Mouse (Mus musculus): ENCODE data around the gene Grk1.

Gene Grk1

GRCm38 (mm10) chr8:13404666-13405131 lies at the start of gene Grk1:
Gene Grk1, plus strand, starts transcription at chr8:13405081.
- no peak for DNase-seq

- no peak for DNase-seq
Observed at GRCm38 (mm10) chr8:13356221-13356620, 48.7 kb upstream of the Grk1 start.

DNA sequence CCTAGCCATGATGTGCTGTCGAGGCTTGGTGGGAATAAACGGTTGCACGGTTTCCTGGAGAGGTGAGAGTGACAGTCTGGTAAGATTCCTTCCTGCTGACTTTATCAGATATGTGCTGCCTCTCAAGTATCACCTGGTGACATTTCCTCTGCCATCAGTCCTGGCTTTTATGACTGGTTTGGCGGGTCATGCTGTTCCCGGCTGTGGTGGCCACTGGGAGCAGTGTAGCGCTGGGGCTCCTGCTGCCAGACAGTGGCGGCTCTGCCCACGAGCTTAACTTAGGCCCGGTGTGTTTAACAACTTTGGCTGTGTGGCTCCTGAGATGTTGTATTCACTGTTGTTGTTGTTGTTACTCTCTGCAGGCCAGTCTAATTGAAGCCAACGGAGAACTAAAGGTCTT lies 48.2 kb upstream of the Grk1 start:
- no peak for DNase-seq

DNA sequence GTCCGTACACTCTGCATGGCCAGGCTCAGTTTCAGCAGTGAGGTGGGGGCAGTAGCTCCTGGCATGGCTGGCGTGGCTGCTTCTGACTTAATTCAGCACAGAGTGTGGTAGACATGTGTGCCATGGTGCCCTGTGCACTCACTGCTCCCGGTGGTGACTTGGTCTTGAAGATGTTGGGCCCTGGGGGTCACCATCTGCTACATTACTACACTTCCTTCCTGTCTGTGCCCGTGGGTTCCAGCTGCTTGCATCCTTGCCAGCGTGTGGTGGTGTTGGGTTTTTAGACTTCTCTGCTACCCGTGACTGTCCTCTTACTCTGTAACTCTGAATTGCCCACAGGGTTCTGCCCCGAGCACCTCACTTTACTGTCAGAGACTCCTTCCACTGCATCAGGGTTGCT lies 44.7 kb upstream of the Grk1 start:
- DNase-seq = no peak

GRCm38 (mm10) chr8:13361865-13362264 lies 43.0 kb upstream of the Grk1 start:
- no peak for DNase-seq

GRCm38 (mm10) chr8:13373151-13373662 lies 31.7 kb upstream of the Grk1 start:
- DNase-seq = no peak

- no peak for DNase-seq
Observed at GRCm38 (mm10) chr8:13381630-13382029, 23.3 kb upstream of the Grk1 start.

GRCm38 (mm10) chr8:13382536-13382935 lies 22.3 kb upstream of the Grk1 start:
- no peak for DNase-seq

DNA sequence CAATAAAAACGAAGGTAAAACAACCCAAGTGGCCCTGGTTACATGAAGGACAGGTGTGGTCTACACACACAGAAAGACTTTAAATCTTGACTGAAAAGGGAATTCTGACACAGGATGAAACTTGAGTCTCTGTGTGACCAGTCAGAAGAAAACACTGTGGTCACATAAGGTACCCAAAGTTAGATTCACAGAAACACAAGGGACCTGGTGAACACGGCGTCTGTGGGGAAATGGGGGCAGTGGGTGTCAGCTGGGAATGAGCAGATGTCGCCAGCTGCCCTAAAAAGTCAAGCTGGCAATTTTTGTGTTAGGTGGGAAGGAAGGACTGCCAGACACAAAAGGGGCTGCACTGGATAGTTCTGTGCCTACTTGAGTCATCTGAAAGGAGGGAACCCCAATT lies 21.9 kb upstream of the Grk1 start:
- no peak for DNase-seq

DNA sequence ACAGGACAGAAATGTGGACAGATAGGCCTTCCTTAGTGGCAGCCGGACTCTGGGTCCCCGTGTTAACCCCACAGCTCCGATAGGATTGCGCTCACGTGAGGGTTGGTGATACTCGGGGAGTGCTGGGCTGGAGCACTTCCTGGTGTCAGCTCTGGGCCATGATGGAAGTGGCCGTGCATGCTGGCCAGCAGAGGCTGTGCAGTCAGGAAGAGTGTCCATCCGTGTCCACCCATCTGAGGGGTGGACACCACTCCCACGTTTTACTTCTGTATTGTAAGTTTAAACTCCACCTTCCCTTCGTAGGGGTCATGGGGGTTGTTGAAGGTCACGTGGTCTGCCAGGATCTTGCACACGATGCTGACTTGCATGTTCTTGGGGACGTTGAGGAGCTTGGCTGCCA lies 18.5 kb upstream of the Grk1 start:
- DNase-seq = no peak

DNA sequence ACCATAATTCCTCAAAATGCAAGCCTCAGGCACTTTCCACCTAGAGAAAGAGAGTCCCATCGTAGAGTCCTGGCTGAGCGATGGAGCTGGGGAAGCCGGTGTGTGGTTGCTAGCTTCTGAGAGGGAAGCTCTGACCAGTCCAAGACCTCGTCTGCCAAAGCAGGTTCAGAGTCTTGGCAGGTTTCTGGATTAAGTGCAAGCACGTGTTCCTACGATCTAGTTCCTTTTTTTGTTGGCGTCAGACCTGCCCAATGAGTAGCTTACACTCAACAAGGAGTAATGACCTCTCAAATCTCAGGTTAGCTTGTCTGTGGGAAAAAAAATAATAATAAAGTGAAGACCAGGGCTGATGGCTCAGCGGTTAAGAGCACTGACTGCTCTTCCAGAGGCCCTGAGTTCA lies 17.2 kb upstream of the Grk1 start:
- DNase-seq = no peak

DNA sequence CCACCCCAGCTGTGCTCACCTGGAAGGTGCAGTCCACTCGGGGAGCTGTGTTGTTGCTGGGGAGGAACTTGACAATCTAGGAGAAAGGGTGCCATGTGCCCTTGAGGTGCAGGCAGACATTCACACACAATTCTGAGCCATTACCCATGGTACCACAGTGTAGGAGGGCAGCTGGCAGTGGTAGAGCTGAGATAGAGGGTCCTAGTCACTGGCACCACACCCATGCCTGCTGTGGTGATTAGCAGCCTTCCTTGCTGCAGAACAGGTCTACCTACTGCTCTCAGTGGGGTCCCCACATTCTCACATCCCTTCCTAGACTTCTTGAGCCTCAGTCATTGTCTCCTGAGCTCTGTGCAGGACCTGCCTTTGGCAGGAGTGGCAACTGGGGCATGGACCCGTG lies 16.1 kb upstream of the Grk1 start:
- DNase-seq = no peak

GRCm38 (mm10) chr8:13393869-13394268 lies 11.0 kb upstream of the Grk1 start:
- DNase-seq = no peak

DNA sequence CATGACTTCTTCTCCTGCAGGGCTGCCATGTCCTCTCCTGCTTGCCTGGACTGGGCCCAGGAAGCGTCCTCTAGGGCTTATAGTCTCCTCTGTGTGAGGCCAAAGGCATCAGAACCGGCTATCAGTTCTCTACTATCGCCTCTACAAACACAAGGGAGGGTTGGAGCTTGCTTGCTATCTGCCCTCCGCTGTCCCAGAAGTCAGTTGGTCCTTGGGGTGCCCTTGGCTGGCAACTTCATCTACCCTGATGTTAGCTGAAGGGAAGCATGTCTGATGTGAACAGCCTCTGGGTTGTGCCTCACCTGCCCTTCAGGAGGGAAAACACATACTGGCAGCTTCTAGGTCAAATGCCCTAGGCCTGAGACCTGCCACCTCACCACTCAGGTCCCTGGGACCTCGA lies 8.2 kb upstream of the Grk1 start, which contains the start of gene Atp4b:
TSS of gene Atp4b (minus strand) at position 101 of the 400 bp plus-strand sequence.
- no peak for DNase-seq

- no peak for DNase-seq
Observed at GRCm38 (mm10) chr8:13403517-13403916, 1.4 kb upstream of the Grk1 start.

GRCm38 (mm10) chr8:13406011-13406410 lies 1.1 kb downstream of the Grk1 start:
- no peak for DNase-seq

GRCm38 (mm10) chr8:13411597-13411996 lies 6.7 kb downstream of the Grk1 start:
- peak; percentile 73 for DNase-seq

GRCm38 (mm10) chr8:13412891-13413558 lies 8.1 kb downstream of the Grk1 start:
- peak; percentile 73 for DNase-seq

GRCm38 (mm10) chr8:13413823-13414390 lies 9.0 kb downstream of the Grk1 start:
- peak; percentile 15 for DNase-seq

DNA sequence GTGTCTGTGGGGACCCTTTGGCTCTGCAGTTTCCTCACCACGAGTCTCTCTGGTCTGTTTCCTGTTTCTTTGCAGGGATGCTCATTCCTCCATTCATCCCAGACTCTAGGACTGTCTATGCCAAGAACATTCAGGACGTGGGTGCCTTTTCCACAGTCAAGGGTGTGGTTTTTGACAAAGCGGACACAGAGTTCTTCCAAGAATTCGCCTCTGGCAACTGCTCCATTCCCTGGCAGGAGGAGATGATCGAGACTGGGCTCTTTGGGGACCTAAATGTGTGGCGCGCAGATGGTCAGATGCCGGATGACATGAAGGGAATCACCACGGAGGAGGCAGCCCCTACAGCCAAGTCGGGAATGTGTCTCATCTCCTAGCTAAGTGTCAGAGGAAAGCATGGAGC lies 11.0 kb downstream of the Grk1 start:
- DNase-seq = no peak

DNA sequence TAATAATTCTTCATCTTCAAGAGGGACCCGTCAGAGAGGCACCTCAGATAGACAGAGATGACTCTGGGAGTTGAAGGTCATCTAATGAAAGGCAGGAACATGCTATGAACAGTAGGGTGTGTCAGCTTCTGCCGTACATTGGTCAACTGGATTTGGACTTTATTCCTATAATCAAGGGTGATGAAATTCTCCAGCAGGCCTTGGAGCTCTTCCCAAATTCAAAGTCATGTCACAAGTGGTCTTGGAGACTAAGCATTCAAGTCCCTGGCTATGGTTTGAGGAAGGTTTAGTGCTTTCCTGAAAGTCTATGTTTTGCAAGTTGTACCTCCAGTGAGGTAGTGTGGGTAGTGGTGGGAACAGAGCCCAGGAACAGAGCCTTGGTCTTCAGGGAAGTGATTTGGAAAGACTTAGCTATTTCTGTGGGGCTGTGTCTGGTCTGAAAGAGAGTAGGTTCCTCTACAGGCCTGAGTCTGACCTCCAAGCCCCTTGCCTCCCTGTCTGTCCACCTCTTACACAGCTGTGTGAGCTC lies 14.3 kb downstream of the Grk1 start:
- DNase-seq = no peak

GRCm38 (mm10) chr8:13420970-13421369 lies 16.1 kb downstream of the Grk1 start:
- DNase-seq = no peak

DNA sequence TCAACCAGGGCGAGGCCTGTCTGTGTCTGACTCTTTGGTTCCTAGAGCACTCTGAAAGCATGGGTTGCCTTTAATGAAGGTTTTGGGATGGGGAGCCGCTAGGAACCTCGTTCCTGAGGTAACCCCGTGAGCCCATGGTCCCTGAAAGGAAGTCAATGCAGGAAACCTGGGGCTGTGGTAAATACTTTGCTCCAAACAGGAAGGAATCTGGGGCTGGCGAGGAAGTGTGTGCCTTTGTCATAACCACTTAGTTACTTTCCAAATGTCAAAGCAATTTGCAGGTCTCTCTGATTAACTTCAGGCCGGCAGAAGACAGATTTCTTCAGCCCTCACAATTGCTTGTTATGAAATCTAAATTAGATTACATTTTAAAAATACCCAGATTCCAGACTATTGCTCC lies 22.5 kb downstream of the Grk1 start:
- no peak for DNase-seq

DNA sequence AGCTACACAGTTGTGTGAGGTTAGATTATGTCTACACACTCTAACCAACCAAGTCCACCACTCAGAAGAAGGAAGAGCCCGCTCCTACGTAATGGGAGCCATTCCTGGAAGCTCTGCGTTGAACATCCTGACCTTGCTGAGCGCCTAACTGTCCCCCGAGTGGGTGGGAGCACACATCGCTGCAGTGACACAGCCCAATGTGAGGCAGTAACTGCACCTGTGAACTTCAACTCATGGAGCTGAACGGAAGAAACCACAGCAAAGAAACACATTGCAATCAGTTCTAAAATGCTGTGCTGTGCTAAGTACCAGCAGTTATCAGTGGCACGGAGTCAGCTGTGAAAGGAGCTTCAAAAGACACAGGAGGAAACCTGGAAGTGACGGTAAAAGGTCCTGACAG lies 23.3 kb downstream of the Grk1 start:
- DNase-seq = no peak
